ENCODE assay signal across 14 mouse cellular contexts in the genomic region with DNA sequence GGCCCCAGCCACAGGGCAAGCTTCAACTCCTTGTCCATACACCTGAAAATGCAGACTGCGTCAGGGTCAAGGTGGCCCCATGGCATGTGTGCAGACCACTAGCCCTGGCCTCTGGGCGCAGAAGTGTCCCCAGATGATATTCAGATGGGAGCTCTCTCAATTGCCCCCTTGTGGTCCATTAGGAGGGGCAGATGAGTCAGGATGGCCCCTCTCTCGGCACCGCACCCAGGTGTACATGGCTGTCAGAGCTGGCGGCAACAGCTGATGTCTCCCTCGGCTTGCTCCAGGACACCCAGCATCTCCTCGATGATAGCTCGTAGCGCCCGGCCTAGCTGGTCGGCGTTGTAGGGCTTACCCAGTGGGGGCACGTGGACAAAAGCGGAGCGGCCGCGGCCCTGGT. TPM values are rescaled to one million over a fixed set of nuclear protein-coding genes. Genes with fewer than 3 reads are reported as not detected.
DNase-seq lines count a peak whose midpoint lies in the region; ATAC-seq and TF ChIP-seq lines count a peak whose summit lies in the region.
"Had no signal": no experiment of that assay in that cellular context is flagged by ENCODE, and none has a peak within 500 bp of the region (broad histone marks: within the 10 kb centered on the region; RNA-seq: fewer than 3 reads in every experiment).

No protein-coding gene starts in this region.

- H3K4me3 ChIP-seq in heart, embryonic 13.5 days = no peak overlapping the region
- H3K4me3 ChIP-seq in lung, embryonic 14.5 days (ENCODE audit: low read depth, low read length) = no peak overlapping the region
- no peak overlapping the region for H3K4me3 ChIP-seq in lung, adult 2 months (replicated peaks; ENCODE audit: extremely low read depth, low read depth, low read length)
- no peak overlapping the region for H3K4me3 ChIP-seq in bone marrow macrophage, adult 2 months (ENCODE audit: insufficient read depth, low read length)
- H3K4me3 ChIP-seq in macrophage (ENCODE audit: inconsistent target) = no peak overlapping the region
- H3K4me3 ChIP-seq: forebrain, embryonic 13.5 days; limb, embryonic 13.5 days had no signal

- H3K79me2 ChIP-seq in macrophage (ENCODE audit: inconsistent target) = peaks cover 15% of the 10 kb centered on the region; the same call in 1 of the 2 replicates

- H3K36me3 ChIP-seq in heart, embryonic 13.5 days = peaks cover 56% of the 10 kb centered on the region
- peaks cover 44% of the 10 kb centered on the region; the same call in 1 of the 2 replicates for H3K36me3 ChIP-seq in lung, embryonic 14.5 days (ENCODE audit: insufficient read depth)
- peaks cover 14% of the 10 kb centered on the region; the same call in 1 of the 2 replicates for H3K36me3 ChIP-seq in macrophage (ENCODE audit: inconsistent target)

- peaks cover 52% of the 10 kb centered on the region for H3K4me1 ChIP-seq in heart, embryonic 13.5 days
- H3K4me1 ChIP-seq in lung, embryonic 14.5 days (ENCODE audit: insufficient read depth) = peaks cover 19% of the 10 kb centered on the region
- peaks cover 12% of the 10 kb centered on the region; the same call in 1 of the 2 replicates for H3K4me1 ChIP-seq in lung, adult 2 months (ENCODE audit: control insufficient read depth, insufficient read depth, low read length)
- H3K4me1 ChIP-seq in bone marrow macrophage, adult 2 months (ENCODE audit: control insufficient read depth, insufficient read depth, low read length) = peaks cover 69% of the 10 kb centered on the region

- H3K9me3 ChIP-seq in heart, embryonic 13.5 days = no peaks in the 10 kb centered on the region
- no peaks in the 10 kb centered on the region for H3K9me3 ChIP-seq in lung, embryonic 14.5 days (ENCODE audit: low read depth, low read length)
- H3K9me3 ChIP-seq: forebrain, embryonic 13.5 days; limb, embryonic 13.5 days had no signal

- peak overlapping the region; percentile 64; the same call in 1 of the 2 replicates for H3K9ac ChIP-seq in heart, embryonic 13.5 days
- H3K9ac ChIP-seq in lung, embryonic 14.5 days = no peak overlapping the region
- H3K9ac ChIP-seq: forebrain, embryonic 13.5 days had no signal

- WGBS in heart, embryonic 13.5 days = 93% methylated on average over 17 of the region's 17 CpGs
- 89% methylated on average over 17 of the region's 17 CpGs for WGBS in lung, embryonic 14.5 days
- 97% methylated on average over 17 of the region's 17 CpGs for WGBS in lung, adult 2 months
- WGBS in macrophage (ENCODE audit: missing documents) = 95% methylated on average over 15 of the region's 17 CpGs

- ATAC-seq in heart, embryonic 13.5 days (ENCODE audit: extremely low read depth, insufficient number of reproducible peaks, low FRiP score, low TSS enrichment) = no peak
- no peak for ATAC-seq in lung, embryonic 14.5 days (ENCODE audit: insufficient read depth)
- ATAC-seq: forebrain, embryonic 13.5 days had no signal

- no peaks in the 10 kb centered on the region for H3K27me3 ChIP-seq in heart, embryonic 13.5 days (replicated peaks)
- no peaks in the 10 kb centered on the region for H3K27me3 ChIP-seq in lung, embryonic 14.5 days (ENCODE audit: insufficient read depth, low read length)
- H3K27me3 ChIP-seq: forebrain, embryonic 13.5 days; limb, embryonic 13.5 days had no signal

- no peak for DNase-seq in heart, postnatal 10 days
- DNase-seq in lung, embryonic 14.5 days = no peak
- no peak for DNase-seq in lung, adult 2 months
- DNase-seq in adrenal gland, adult 2 months = no peak
- DNase-seq: cerebellum, postnatal 10 days; kidney, postnatal 4 days; lung, postnatal 14 days; thymus, postnatal 36 days had no signal

- TF ChIP-seq CTCF in lung, embryonic 14.5 days (IDR thresholded peaks at IDR 0.05; ENCODE audit: low read depth) = 0 out of 2 replicates have a peak, but pooled peaks have one; percentile 7
- TF ChIP-seq CTCF in lung, adult 2 months (IDR thresholded peaks at IDR 0.05; ENCODE audit: insufficient read depth, low read length) = no peak
- TF ChIP-seq CTCF in bone marrow macrophage, adult 2 months (IDR thresholded peaks at IDR 0.05; ENCODE audit: low read depth, low read length) = no peak

- intact Hi-C loops in heart, postnatal 10 days (cut with DNase I) = loop anchor here (5.0 kb wide), 1 partner anchor 38 kb away; no protein-coding TSS in a partner anchor

- no peak for TF ChIP-seq POLR2A in lung, adult 2 months (IDR thresholded peaks at IDR 0.05; ENCODE audit: borderline replicate concordance, extremely low read depth, low read depth, low read length)
- TF ChIP-seq POLR2A in bone marrow macrophage, adult 2 months (IDR thresholded peaks at IDR 0.05; ENCODE audit: borderline replicate concordance, low read depth, low read length) = no peak

- H3K27ac ChIP-seq in heart, embryonic 13.5 days (replicated peaks) = peak overlapping the region; percentile 89
- no peak overlapping the region for H3K27ac ChIP-seq in lung, embryonic 14.5 days (ENCODE audit: low read depth)
- peak overlapping the region; percentile 97 for H3K27ac ChIP-seq in bone marrow macrophage, adult 2 months (ENCODE audit: insufficient read depth, low read depth, low read length)
- peak overlapping the region; percentile 98 for H3K27ac ChIP-seq in macrophage
- H3K27ac ChIP-seq: limb, embryonic 13.5 days had no signal

- no peak overlapping the region for H3K4me2 ChIP-seq in heart, embryonic 13.5 days
- no peak overlapping the region for H3K4me2 ChIP-seq in lung, embryonic 14.5 days
- H3K4me2 ChIP-seq: forebrain, embryonic 13.5 days; limb, embryonic 13.5 days had no signal

RNA-seq across cellular contexts. Expression of a gene that starts 9.8 kb away (rescaled TPM):
- 33.7 and 37.3 TPM in 2 replicates for polyA plus RNA-seq in heart, embryonic 13.5 days (2015; fragmentation: Nextera tagmentation; extraction: Ambion mirVana)
- total RNA-seq in heart, postnatal 10 days (2021) = 10 to 100 TPM; 39.6 to 42.9 TPM
- polyA plus RNA-seq in lung, embryonic 14.5 days (2014; fragmentation: Nextera tagmentation; extraction: Ambion mirVana) = 46.6 and 48.2 TPM in 2 replicates
- polyA plus RNA-seq in lung, adult 2 months (2012; rRNA removed) = 32.2 and 33.7 TPM in 2 replicates
- 33.0 and 35.2 TPM in 2 replicates for polyA plus RNA-seq in bone marrow macrophage, adult 2 months (2012; ENCODE audit: insufficient read depth, insufficient read length, missing spikeins)
- 10 to 100 TPM in 25 of 26 experiments, 1 to 10 TPM in 1; 8.5 to 30.1 (median 21.1) TPM for total RNA-seq in macrophage (2018; cell fraction: chromatin; rRNA removed)
- total RNA-seq in macrophage (2018; cell fraction: cytosol; rRNA removed) = 10 to 100 TPM; 19.1 to 38.4 (median 30.7) TPM
- 10 to 100 TPM; 12.7 to 46.1 (median 25.0) TPM for total RNA-seq in macrophage (2018; cell fraction: nucleus; rRNA removed)
- polyA plus RNA-seq in macrophage (2018) = 19.1 to 57.8 TPM (median 24.3 TPM) in 3 replicates
- 100 to 1,000 TPM; 115 to 127 TPM for total RNA-seq in adrenal gland, adult 2 months (2021)
- polyA plus RNA-seq in adrenal gland, adult 2 months (2012; rRNA removed) = 115 and 117 TPM in 2 replicates

RNA-seq across cellular contexts. Expression of a gene that starts 18.1 kb away (rescaled TPM):
- polyA plus RNA-seq in heart, embryonic 13.5 days (2015; fragmentation: Nextera tagmentation; extraction: Ambion mirVana) = 0.86 and 1.2 TPM in 2 replicates
- 1 to 10 TPM in 1 of 2 experiments, under 1 TPM in 1; 0.86 to 1.1 TPM for total RNA-seq in heart, postnatal 10 days (2021)
- polyA plus RNA-seq in lung, embryonic 14.5 days (2014; fragmentation: Nextera tagmentation; extraction: Ambion mirVana) = 0.12 and 0.22 TPM in 2 replicates
- 5.4 and 6.6 TPM in 2 replicates for polyA plus RNA-seq in lung, adult 2 months (2012; rRNA removed)
- polyA plus RNA-seq in bone marrow macrophage, adult 2 months (2012; ENCODE audit: insufficient read depth, insufficient read length, missing spikeins) = 3.3 and 4.9 TPM in 2 replicates
- total RNA-seq in macrophage (2018; cell fraction: chromatin; rRNA removed) = 100 to 1,000 TPM in 12 of 26 experiments, 10 to 100 TPM in 13, 1 to 10 TPM in 1; 7.8 to 467 (median 92.6) TPM
- total RNA-seq in macrophage (2018; cell fraction: cytosol; rRNA removed) = 1,000 to 10,000 TPM in 6 of 26 experiments, 100 to 1,000 TPM in 15, 10 to 100 TPM in 5; 69.9 to 1,947 (median 332) TPM
- 1,000 to 10,000 TPM in 7 of 26 experiments, 100 to 1,000 TPM in 16, 10 to 100 TPM in 3; 89.0 to 1,533 (median 505) TPM for total RNA-seq in macrophage (2018; cell fraction: nucleus; rRNA removed)
- 24.3 to 124 TPM (median 74.3 TPM) in 3 replicates for polyA plus RNA-seq in macrophage (2018)
- total RNA-seq in adrenal gland, adult 2 months (2021) = 10 to 100 TPM in 1 of 2 experiments, 1 to 10 TPM in 1; 1.3 to 44.6 TPM
- polyA plus RNA-seq in adrenal gland, adult 2 months (2012; rRNA removed) = 18.5 and 22.2 TPM in 2 replicates
- total RNA-seq: left cerebral cortex, adult 18-20 months had no signal
- polyA plus RNA-seq: limb, embryonic 13.5 days had no signal

RNA-seq across cellular contexts. Expression of a gene that starts 22.7 kb away (rescaled TPM):
- 269 and 297 TPM in 2 replicates for polyA plus RNA-seq in heart, embryonic 13.5 days (2015; fragmentation: Nextera tagmentation; extraction: Ambion mirVana)
- 10 to 100 TPM; 82.8 to 94.1 TPM for total RNA-seq in heart, postnatal 10 days (2021)
- 305 and 327 TPM in 2 replicates for polyA plus RNA-seq in lung, embryonic 14.5 days (2014; fragmentation: Nextera tagmentation; extraction: Ambion mirVana)
- 75.2 and 76.3 TPM in 2 replicates for polyA plus RNA-seq in lung, adult 2 months (2012; rRNA removed)
- 62.3 and 65.9 TPM in 2 replicates for polyA plus RNA-seq in bone marrow macrophage, adult 2 months (2012; ENCODE audit: insufficient read depth, insufficient read length, missing spikeins)
- 10 to 100 TPM in 20 of 26 experiments, 1 to 10 TPM in 6; 2.7 to 27.9 (median 15.6) TPM for total RNA-seq in macrophage (2018; cell fraction: chromatin; rRNA removed)
- 10 to 100 TPM; 43.2 to 69.6 (median 58.9) TPM for total RNA-seq in macrophage (2018; cell fraction: cytosol; rRNA removed)
- total RNA-seq in macrophage (2018; cell fraction: nucleus; rRNA removed) = 10 to 100 TPM; 14.4 to 45.5 (median 23.0) TPM
- 47.7 to 66.4 TPM (median 48.9 TPM) in 3 replicates for polyA plus RNA-seq in macrophage (2018)
- total RNA-seq in adrenal gland, adult 2 months (2021) = 10 to 100 TPM; 65.2 to 88.5 TPM
- 81.3 and 112 TPM in 2 replicates for polyA plus RNA-seq in adrenal gland, adult 2 months (2012; rRNA removed)

RNA-seq across cellular contexts. Expression of a gene that starts 34.4 kb away (rescaled TPM):
- polyA plus RNA-seq in heart, embryonic 13.5 days (2015; fragmentation: Nextera tagmentation; extraction: Ambion mirVana) = 1.5 and 2.7 TPM in 2 replicates
- 1 to 10 TPM; 1.1 to 1.6 TPM for total RNA-seq in heart, postnatal 10 days (2021)
- 1.9 TPM in 2 replicates for polyA plus RNA-seq in lung, embryonic 14.5 days (2014; fragmentation: Nextera tagmentation; extraction: Ambion mirVana)
- polyA plus RNA-seq in lung, adult 2 months (2012; rRNA removed) = 10.4 and 10.5 TPM in 2 replicates
- polyA plus RNA-seq in bone marrow macrophage, adult 2 months (2012; ENCODE audit: insufficient read depth, insufficient read length, missing spikeins) = 185 and 197 TPM in 2 replicates
- total RNA-seq in macrophage (2018; cell fraction: chromatin; rRNA removed) = 100 to 1,000 TPM in 7 of 26 experiments, 10 to 100 TPM in 19; 21.1 to 149 (median 77.4) TPM
- total RNA-seq in macrophage (2018; cell fraction: cytosol; rRNA removed) = 100 to 1,000 TPM in 25 of 26 experiments, 10 to 100 TPM in 1; 89.3 to 365 (median 193) TPM
- total RNA-seq in macrophage (2018; cell fraction: nucleus; rRNA removed) = 100 to 1,000 TPM in 23 of 26 experiments, 10 to 100 TPM in 3; 63.8 to 384 (median 181) TPM
- 104 to 230 TPM (median 156 TPM) in 3 replicates for polyA plus RNA-seq in macrophage (2018)
- 1 to 10 TPM; 1.8 to 3.6 TPM for total RNA-seq in adrenal gland, adult 2 months (2021)
- 8.4 and 11.1 TPM in 2 replicates for polyA plus RNA-seq in adrenal gland, adult 2 months (2012; rRNA removed)

RNA-seq across cellular contexts. Expression of a gene that starts 41.7 kb away (rescaled TPM):
- polyA plus RNA-seq in heart, embryonic 13.5 days (2015; fragmentation: Nextera tagmentation; extraction: Ambion mirVana) = 63.3 and 70.9 TPM in 2 replicates
- 10 to 100 TPM; 54.7 to 55.6 TPM for total RNA-seq in heart, postnatal 10 days (2021)
- polyA plus RNA-seq in lung, embryonic 14.5 days (2014; fragmentation: Nextera tagmentation; extraction: Ambion mirVana) = 127 and 143 TPM in 2 replicates
- 228 and 351 TPM in 2 replicates for polyA plus RNA-seq in lung, adult 2 months (2012; rRNA removed)
- polyA plus RNA-seq in bone marrow macrophage, adult 2 months (2012; ENCODE audit: insufficient read depth, insufficient read length, missing spikeins) = 106 and 123 TPM in 2 replicates
- total RNA-seq in macrophage (2018; cell fraction: chromatin; rRNA removed) = 100 to 1,000 TPM in 19 of 26 experiments, 10 to 100 TPM in 7; 38.7 to 250 (median 142) TPM
- total RNA-seq in macrophage (2018; cell fraction: cytosol; rRNA removed) = 100 to 1,000 TPM in 25 of 26 experiments, 10 to 100 TPM in 1; 92.7 to 165 (median 127) TPM
- total RNA-seq in macrophage (2018; cell fraction: nucleus; rRNA removed) = 100 to 1,000 TPM in 8 of 26 experiments, 10 to 100 TPM in 18; 37.5 to 190 (median 88.4) TPM
- polyA plus RNA-seq in macrophage (2018) = 71.4 to 137 TPM (median 122 TPM) in 3 replicates
- 100 to 1,000 TPM in 1 of 2 experiments, 10 to 100 TPM in 1; 76.2 to 110 TPM for total RNA-seq in adrenal gland, adult 2 months (2021)
- 476 and 593 TPM in 2 replicates for polyA plus RNA-seq in adrenal gland, adult 2 months (2012; rRNA removed)
